Mouse (Mus musculus) cerebellum, adult 9-11 months (tissue): ENCODE data around the gene Rab31.

Source experiments
- DNase-seq: peaks from one replicate; pipeline ENCODE4 v3.0.0; 2022

Rab31 gene

GRCm38 (mm10) chr17:65613463-65614412 is 158.8 kb downstream of the Rab31 start, which contains the start of gene Vapa:
Vapa (minus strand) TSS chr17:65613555.
- peak; percentile 98 for DNase-seq

GRCm38 (mm10) chr17:65613142-65613462 is 159.4 kb downstream of the Rab31 start:
- DNase-seq = no peak

GRCm38 (mm10) chr17:65612391-65613141 is 160.0 kb downstream of the Rab31 start:
- peak; percentile 73 for DNase-seq

- DNase-seq = no peak
Observed at GRCm38 (mm10) chr17:65611721-65612120, 160.8 kb downstream of the Rab31 start.

GRCm38 (mm10) chr17:65608743-65609142 is 163.8 kb downstream of the Rab31 start:
- DNase-seq = no peak

GRCm38 (mm10) chr17:65608312-65608687 is 164.3 kb downstream of the Rab31 start:
- no peak for DNase-seq

- no peak for DNase-seq
Observed at GRCm38 (mm10) chr17:65607574-65608311, 164.8 kb downstream of the Rab31 start.

GRCm38 (mm10) chr17:65606014-65606413 is 166.5 kb downstream of the Rab31 start:
- DNase-seq = no peak

GRCm38 (mm10) chr17:65604892-65605291 is 167.7 kb downstream of the Rab31 start:
- no peak for DNase-seq

GRCm38 (mm10) chr17:65604315-65604714 is 168.2 kb downstream of the Rab31 start:
- no peak for DNase-seq
